Mouse (Mus musculus) kidney, postnatal 4 days (tissue): ENCODE measurements at regions not wholly inside any gene's neighbourhood (a gene's known extent, or its start where the extent isn't known, plus 50 kb on each side); places are given as distances from the start of the nearest gene placed in this dataset.
"Not testable (repeated sequence)": the region's sequence is repeated elsewhere in the genome, so short reads cannot be mapped to it uniquely, and the experiment has no call there.

ENCODE experiments used
- DNase-seq, 2 experiments: peaks; one replicate each; pipeline ENCODE4 v3.0.0; 2021; ENCODE audit warnings: mixed read lengths in 2 of 2

- DNase-seq = no peak
These were observed 58.2 kb upstream of the Spon1 start for GRCm38 (mm10) chr7:113707596-113707995.

GRCm38 (mm10) chr7:113710541-113711270, 55.1 kb upstream of the Spon1 start:
- no peak for DNase-seq

GRCm38 (mm10) chr7:113711356-113711755, 54.4 kb upstream of the Spon1 start:
- not testable (repeated sequence) for DNase-seq
